Mouse (Mus musculus) heart, embryonic 13.5 days (tissue): Measurements from ENCODE around the gene Epha1. TPM values are rescaled to one million over a fixed set of nuclear protein-coding genes. Genes with fewer than 3 reads are reported as not detected.
A peak's percentile ranks its signal among the peaks of the same experiment; 100 is the strongest.

Experiments used
- ATAC-seq: fragments of 200-750 bp; cut with Nextera tagmentation; 2 replicates; pipeline ENCODE4 v1.8.0; 2017; ENCODE audit warnings: moderate TSS enrichment; ENCODE audit not compliant: insufficient number of reproducible peaks, low FRiP score, low TSS enrichment; ENCODE audit errors: extremely low read depth
- H3K27ac ChIP-seq: fragments of 300-500 bp; sonication (generic); replicated peaks from 2 replicates; pipeline ENCODE4 v1.5.1; 2015; ENCODE audit warnings: moderate library complexity, mild to moderate bottlenecking, inconsistent platforms
- H3K27me3 ChIP-seq: fragments of 300-500 bp; sonication (generic); replicated peaks from 2 replicates; pipeline ENCODE4 v1.6.1; 2015; ENCODE audit warnings: mild to moderate bottlenecking, inconsistent platforms
- H3K36me3 ChIP-seq: fragments of 300-500 bp; sonication (generic); 2 replicates; pipeline ENCODE4 v1.6.1; 2015; ENCODE audit warnings: mild to moderate bottlenecking, inconsistent platforms
- H3K4me1 ChIP-seq: fragments of 300-500 bp; sonication (generic); 2 replicates; pipeline ENCODE4 v1.6.1; 2015; ENCODE audit warnings: inconsistent platforms
- H3K4me2 ChIP-seq: fragments of 300-500 bp; sonication (generic); 2 replicates; pipeline ENCODE4 v1.6.1; 2015; ENCODE audit warnings: inconsistent platforms, mild to moderate bottlenecking, moderate library complexity
- H3K4me3 ChIP-seq: fragments of 300-500 bp; sonication (generic); 2 replicates; pipeline ENCODE4 v1.5.1; 2015; ENCODE audit warnings: moderate library complexity, mild to moderate bottlenecking, inconsistent platforms
- H3K9ac ChIP-seq: fragments of 300-500 bp; sonication (generic); 2 replicates; pipeline ENCODE4 v1.6.1; 2015; ENCODE audit warnings: inconsistent platforms, mild to moderate bottlenecking, moderate library complexity
- H3K9me3 ChIP-seq: fragments of 300-500 bp; sonication (generic); 2 replicates; pipeline ENCODE4 v1.6.1; 2016; ENCODE audit warnings: inconsistent platforms
- WGBS: fragments of 180-500 bp; shearing (Covaris S2); methylation state at CpG from one replicate; pipeline ENCODE4 v1.1.7; 2015; ENCODE audit warnings: mixed read lengths; 5-methylcytosine and 5-hydroxymethylcytosine counted together
- polyA plus RNA-seq: library from polyadenylated mRNA; unstranded; fragments of >200 nt; fragmentation: Nextera tagmentation; extraction: Ambion mirVana; gene quantifications from 2 replicates; pipeline ENCODE4 v1.2.1, GENCODE M21; 2015

The Epha1 gene
- polyA plus RNA-seq, 1 experiment from 2014 or later = 3.3 TPM

GRCm38 (mm10) chr6:42373669-42374430, 782 bp upstream of the Epha1 start:
- peaks cover 72% of the 10 kb centered on the region for H3K4me1 ChIP-seq
- H3K36me3 ChIP-seq = no peaks in the 10 kb centered on the region
- WGBS = 49% methylated on average over 6 of the region's 7 CpGs
- H3K9me3 ChIP-seq = no peaks in the 10 kb centered on the region
- peak overlapping the region; percentile 85 for H3K9ac ChIP-seq
- H3K4me2 ChIP-seq = peak overlapping the region; percentile 90
- H3K27me3 ChIP-seq = no peaks in the 10 kb centered on the region
- peak overlapping the region; percentile 59; the same call in 1 of the 2 replicates for H3K27ac ChIP-seq
- ATAC-seq = no peak
- H3K4me3 ChIP-seq = peak overlapping the region; percentile 60

- H3K36me3 ChIP-seq = no peaks in the 10 kb centered on the region
- ATAC-seq = no peak
- H3K4me2 ChIP-seq = peak overlapping the region; percentile 90
- peak overlapping the region; percentile 60 for H3K4me3 ChIP-seq
- no peaks in the 10 kb centered on the region for H3K27me3 ChIP-seq
- 31% methylated on average over 9 of the region's 9 CpGs for WGBS
- H3K9ac ChIP-seq = peak overlapping the region; percentile 57; the same call in 1 of the 2 replicates
- H3K4me1 ChIP-seq = peaks cover 72% of the 10 kb centered on the region
- peak overlapping the region; percentile 49 for H3K27ac ChIP-seq
- H3K9me3 ChIP-seq = no peaks in the 10 kb centered on the region
These were observed 650 bp downstream of the Epha1 start for GRCm38 (mm10) chr6:42372421-42372815.

DNA sequence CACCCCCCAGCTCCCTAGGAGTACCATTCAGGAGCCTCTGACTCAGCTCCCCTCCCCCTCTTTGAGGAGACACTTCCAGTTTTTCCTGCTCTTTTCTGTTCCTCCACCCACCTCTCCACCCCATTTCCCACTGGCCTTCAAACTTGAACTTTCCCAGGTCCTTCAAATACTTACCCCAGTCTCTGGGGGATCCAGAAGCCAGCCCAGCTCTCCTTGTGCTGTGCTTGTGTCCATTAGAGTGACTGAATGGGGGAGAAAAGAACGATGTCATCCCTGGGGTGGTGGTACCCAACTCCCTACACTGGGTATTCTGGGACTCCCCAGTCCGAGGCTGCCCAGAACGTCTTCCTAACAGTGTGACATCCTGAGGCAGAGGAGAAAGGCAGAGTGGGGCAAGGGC, 1.1 kb downstream of the Epha1 start:
- peak overlapping the region; percentile 49 for H3K27ac ChIP-seq
- no peaks in the 10 kb centered on the region for H3K36me3 ChIP-seq
- H3K4me2 ChIP-seq = peak overlapping the region; percentile 90
- no peak for ATAC-seq
- WGBS = 10% methylated on average over 3 of the region's 3 CpGs
- H3K9me3 ChIP-seq = no peaks in the 10 kb centered on the region
- peak overlapping the region; percentile 57; the same call in 1 of the 2 replicates for H3K9ac ChIP-seq
- peaks cover 72% of the 10 kb centered on the region for H3K4me1 ChIP-seq
- H3K4me3 ChIP-seq = peak overlapping the region; percentile 60
- H3K27me3 ChIP-seq = no peaks in the 10 kb centered on the region

GRCm38 (mm10) chr6:42370630-42371363, 2.3 kb downstream of the Epha1 start:
- Histone ChIP-seq H3K9me3 (no peaks in the 10 kb centered on the region), H3K36me3 (no peaks in the 10 kb centered on the region), H3K27ac (peak overlapping the region; percentile 57), H3K9ac (no peak overlapping the region), H3K4me2 (no peak overlapping the region), H3K27me3 (no peaks in the 10 kb centered on the region), H3K4me3 (no peak overlapping the region), H3K4me1 (peaks cover 60% of the 10 kb centered on the region)
- WGBS = 46% methylated on average over 4 of the region's 4 CpGs
- ATAC-seq = no peak

- no peak overlapping the region for H3K9ac ChIP-seq
- H3K36me3 ChIP-seq = 0 out of 2 replicates have a peak, but pooled peaks cover 1% of the 10 kb centered on the region
- ATAC-seq = peak; percentile 29; the same call in 1 of the 2 replicates
- peak overlapping the region; percentile 29; the same call in 1 of the 2 replicates for H3K4me2 ChIP-seq
- peaks cover 51% of the 10 kb centered on the region for H3K4me1 ChIP-seq
- no peak overlapping the region for H3K4me3 ChIP-seq
- H3K27ac ChIP-seq = peak overlapping the region; percentile 57
- no peaks in the 10 kb centered on the region for H3K9me3 ChIP-seq
- no peaks in the 10 kb centered on the region for H3K27me3 ChIP-seq
- WGBS = 8% methylated on average over 3 of the region's 3 CpGs
These were observed 3.2 kb downstream of the Epha1 start for GRCm38 (mm10) chr6:42369870-42370269.

GRCm38 (mm10) chr6:42365215-42365614, 7.9 kb downstream of the Epha1 start:
- Histone ChIP-seq H3K4me2 (no peak overlapping the region), H3K27ac (no peak overlapping the region), H3K36me3 (peaks cover 22% of the 10 kb centered on the region), H3K9me3 (no peaks in the 10 kb centered on the region), H3K4me1 (peaks cover 48% of the 10 kb centered on the region), H3K4me3 (no peak overlapping the region), H3K9ac (no peak overlapping the region), H3K27me3 (no peaks in the 10 kb centered on the region)
- no peak for ATAC-seq
- WGBS = 87% methylated on average over 6 of the region's 6 CpGs

- ATAC-seq = no peak
- Histone ChIP-seq H3K27ac (no peak overlapping the region), H3K36me3 (peaks cover 28% of the 10 kb centered on the region), H3K27me3 (no peaks in the 10 kb centered on the region), H3K4me2 (no peak overlapping the region), H3K9ac (no peak overlapping the region), H3K9me3 (no peaks in the 10 kb centered on the region), H3K4me1 (peaks cover 48% of the 10 kb centered on the region), H3K4me3 (no peak overlapping the region)
- WGBS = 83% methylated on average over 15 of the region's 15 CpGs
These were observed 8.5 kb downstream of the Epha1 start for GRCm38 (mm10) chr6:42364607-42365006.

DNA sequence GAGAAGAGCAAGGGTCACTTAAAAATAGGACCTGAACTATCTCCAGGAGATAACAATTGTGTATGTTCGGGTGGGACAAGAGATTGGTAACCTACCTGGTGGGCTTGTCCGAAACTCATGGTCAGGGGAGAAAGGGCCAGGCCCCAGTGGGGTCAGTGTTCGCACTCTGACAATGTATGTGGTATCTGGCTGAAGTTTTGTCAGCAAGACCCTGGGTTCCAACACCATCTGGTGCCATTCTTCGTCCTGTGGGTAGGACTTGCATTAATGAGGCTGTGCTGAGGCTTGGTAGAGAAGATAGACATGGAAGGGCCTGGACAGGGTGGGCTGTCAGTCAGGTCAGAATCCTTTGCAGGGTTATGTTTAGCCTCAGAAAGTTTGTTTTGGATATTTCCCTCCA, 9.0 kb downstream of the Epha1 start:
- H3K9me3 ChIP-seq = no peaks in the 10 kb centered on the region
- no peak overlapping the region for H3K4me2 ChIP-seq
- H3K27ac ChIP-seq = no peak overlapping the region
- peaks cover 51% of the 10 kb centered on the region for H3K4me1 ChIP-seq
- H3K9ac ChIP-seq = no peak overlapping the region
- no peak overlapping the region for H3K4me3 ChIP-seq
- WGBS = 71% methylated on average over 4 of the region's 4 CpGs
- H3K27me3 ChIP-seq = no peaks in the 10 kb centered on the region
- peaks cover 33% of the 10 kb centered on the region for H3K36me3 ChIP-seq
- no peak for ATAC-seq

DNA sequence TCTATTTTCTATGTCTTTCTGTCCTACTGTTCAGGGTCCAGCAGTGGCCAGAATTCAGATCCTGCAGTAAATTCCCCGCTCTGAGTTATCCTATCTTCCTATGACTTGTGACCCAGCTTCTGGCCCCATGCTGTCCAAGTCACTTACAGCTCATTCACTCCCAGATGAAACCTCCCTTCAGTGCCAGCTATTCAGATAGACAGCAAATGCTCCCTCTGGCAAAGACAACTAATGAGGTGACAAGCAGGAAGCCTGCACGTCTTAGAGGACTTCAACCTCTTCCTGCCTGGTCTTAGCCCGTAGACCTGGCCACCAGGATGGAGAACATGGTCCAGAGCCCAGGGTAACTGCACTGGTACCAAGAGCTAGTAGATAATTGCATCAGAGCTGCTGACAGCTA, 10.1 kb downstream of the Epha1 start:
- no peak for ATAC-seq
- H3K9ac ChIP-seq = 0 out of 2 replicates have a peak overlapping the region, but pooled peaks have one; percentile 50
- H3K27ac ChIP-seq = peak overlapping the region; percentile 72

GRCm38 (mm10) chr6:42362497-42362896, 10.6 kb downstream of the Epha1 start:
- H3K9me3 ChIP-seq = no peaks in the 10 kb centered on the region
- H3K4me1 ChIP-seq = peaks cover 67% of the 10 kb centered on the region
- H3K27me3 ChIP-seq = no peaks in the 10 kb centered on the region
- peak overlapping the region; percentile 50 for H3K9ac ChIP-seq
- no peak for ATAC-seq
- no peak overlapping the region for H3K4me3 ChIP-seq
- peak overlapping the region; percentile 72 for H3K27ac ChIP-seq
- WGBS = 62% methylated on average over 1 of the region's 1 CpGs
- H3K4me2 ChIP-seq = no peak overlapping the region
- peaks cover 49% of the 10 kb centered on the region for H3K36me3 ChIP-seq

More for the DNA sequence above, 10.1 kb downstream of the Epha1 start:
- 37% methylated on average over 3 of the region's 3 CpGs for WGBS
- no peaks in the 10 kb centered on the region for H3K9me3 ChIP-seq
- H3K4me3 ChIP-seq = no peak overlapping the region
- peaks cover 44% of the 10 kb centered on the region for H3K36me3 ChIP-seq
- no peaks in the 10 kb centered on the region for H3K27me3 ChIP-seq
- H3K4me1 ChIP-seq = peaks cover 62% of the 10 kb centered on the region
- no peak overlapping the region for H3K4me2 ChIP-seq

DNA sequence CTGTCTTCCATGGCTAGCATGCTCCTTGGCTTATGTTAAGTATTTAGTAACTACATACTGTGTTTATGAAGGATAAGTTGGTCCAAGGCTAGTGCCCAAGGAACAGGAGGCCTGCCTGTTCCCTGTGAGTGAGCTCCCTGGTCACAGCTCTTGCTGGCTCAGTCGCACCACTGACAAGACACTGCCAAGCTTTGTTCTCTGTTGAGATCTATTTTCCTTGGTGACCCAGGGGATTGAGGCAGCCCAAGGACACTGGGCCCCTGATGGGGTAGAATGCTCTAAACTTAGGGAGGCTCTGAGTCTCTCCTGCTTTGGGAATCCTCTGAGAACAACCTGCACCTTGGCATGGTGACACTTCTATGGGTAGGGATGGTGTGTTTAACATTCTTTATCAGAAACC, 11.0 kb downstream of the Epha1 start:
- WGBS = 36% methylated on average over 1 of the region's 1 CpGs
- Histone ChIP-seq H3K9me3 (no peaks in the 10 kb centered on the region), H3K4me1 (peaks cover 71% of the 10 kb centered on the region), H3K36me3 (peaks cover 53% of the 10 kb centered on the region), H3K4me2 (no peak overlapping the region), H3K9ac (peak overlapping the region; percentile 50), H3K27me3 (no peaks in the 10 kb centered on the region), H3K27ac (peak overlapping the region; percentile 72), H3K4me3 (no peak overlapping the region)
- no peak for ATAC-seq
